Mouse (Mus musculus): ENCODE results near the gene Sema3d. TPM values are rescaled to one million over a fixed set of nuclear protein-coding genes. Genes with fewer than 3 reads are reported as not detected.

The Sema3d gene
- polyA plus RNA-seq, 1 experiment from 2014 or later = 6.8 TPM

DNA sequence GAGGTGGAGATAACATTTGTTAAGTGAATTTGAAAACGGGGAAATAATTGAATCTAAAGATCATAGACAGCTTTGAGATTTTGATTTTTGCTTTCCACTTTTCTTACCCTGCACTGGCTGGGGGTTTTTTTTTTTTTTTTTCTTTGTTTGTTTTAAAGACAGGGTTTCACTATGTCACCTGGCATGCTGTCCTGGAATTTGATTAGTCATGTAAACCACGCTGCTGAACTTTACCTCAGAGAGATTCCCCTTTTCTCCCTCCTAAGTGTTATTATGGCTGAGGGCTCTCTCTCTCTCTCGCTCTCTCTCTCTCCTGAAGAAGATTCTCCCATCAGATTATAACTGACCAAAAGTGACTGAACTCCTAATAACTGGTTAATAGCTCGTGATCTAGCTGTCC, 191.4 kb downstream of the Sema3d start:
- Histone ChIP-seq H3K4me2 (replicated peaks) (no peak overlapping the region), H3K9ac (no peak overlapping the region), H3K27me3 (replicated peaks) (no peaks in the 10 kb centered on the region), H3K4me1 (no peaks in the 10 kb centered on the region), H3K27ac (no peak overlapping the region), H3K4me3 (no peak overlapping the region), H3K36me3 (no peaks in the 10 kb centered on the region), H3K9me3 (no peaks in the 10 kb centered on the region)
- 73% methylated on average over 4 of the region's 4 CpGs for WGBS
- ATAC-seq (ENCODE audit: low FRiP score, low read depth) = no peak

DNA sequence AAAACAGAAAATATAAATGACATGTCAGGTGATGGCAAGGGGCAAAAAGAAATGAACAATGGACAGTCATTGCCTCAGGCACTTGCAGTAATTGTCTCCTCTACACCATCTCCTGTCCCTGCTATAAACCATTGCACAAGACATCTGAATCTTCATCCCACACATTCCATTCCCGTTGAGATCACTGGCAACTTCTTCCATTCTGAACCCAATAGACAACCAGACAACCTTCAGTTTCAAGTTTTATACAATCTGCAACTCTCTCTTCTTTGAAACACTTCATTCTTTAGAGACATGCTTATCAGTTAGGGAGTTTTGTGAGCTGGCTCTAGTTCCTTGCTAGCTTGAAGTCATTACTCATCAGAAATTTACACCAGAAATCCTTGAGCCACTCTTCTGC, 192.1 kb downstream of the Sema3d start:
- Histone ChIP-seq H3K27ac (no peak overlapping the region), H3K4me3 (no peak overlapping the region), H3K36me3 (no peaks in the 10 kb centered on the region), H3K4me1 (no peaks in the 10 kb centered on the region), H3K27me3 (replicated peaks) (no peaks in the 10 kb centered on the region), H3K9me3 (no peaks in the 10 kb centered on the region), H3K9ac (no peak overlapping the region), H3K4me2 (replicated peaks) (no peak overlapping the region)
- 67% methylated on average over 1 of the region's 1 CpGs for whole genome bisulfite sequencing
- no peak for ATAC-seq (ENCODE audit: low FRiP score, low read depth)

DNA sequence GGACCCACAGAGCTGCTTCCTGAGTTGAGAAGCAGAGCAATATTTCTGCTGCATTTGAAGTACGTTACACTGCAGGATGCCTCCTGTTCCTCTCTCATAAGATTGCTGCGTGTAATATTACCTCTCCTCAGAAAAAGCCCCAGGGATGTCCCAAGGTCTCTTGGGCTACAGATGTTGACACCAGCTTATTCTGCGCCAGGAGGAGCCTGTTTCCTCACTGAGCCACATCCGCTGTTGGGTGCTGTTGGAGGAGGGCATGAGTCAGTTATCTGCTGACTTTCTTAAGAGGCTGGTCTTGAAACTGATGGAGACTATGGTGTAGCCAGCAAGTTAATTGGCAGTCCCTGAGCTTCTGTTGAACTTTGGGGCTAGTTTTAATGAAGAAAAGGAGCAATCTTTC, 196.6 kb downstream of the Sema3d start:
- Histone ChIP-seq H3K27ac (no peak overlapping the region), H3K4me3 (no peak overlapping the region), H3K9ac (no peak overlapping the region), H3K4me2 (replicated peaks) (no peak overlapping the region), H3K4me1 (no peaks in the 10 kb centered on the region), H3K9me3 (no peaks in the 10 kb centered on the region), H3K27me3 (replicated peaks) (no peaks in the 10 kb centered on the region), H3K36me3 (no peaks in the 10 kb centered on the region)
- ATAC-seq (ENCODE audit: low FRiP score, low read depth) = no peak
- WGBS = 52% methylated on average over 4 of the region's 4 CpGs

DNA sequence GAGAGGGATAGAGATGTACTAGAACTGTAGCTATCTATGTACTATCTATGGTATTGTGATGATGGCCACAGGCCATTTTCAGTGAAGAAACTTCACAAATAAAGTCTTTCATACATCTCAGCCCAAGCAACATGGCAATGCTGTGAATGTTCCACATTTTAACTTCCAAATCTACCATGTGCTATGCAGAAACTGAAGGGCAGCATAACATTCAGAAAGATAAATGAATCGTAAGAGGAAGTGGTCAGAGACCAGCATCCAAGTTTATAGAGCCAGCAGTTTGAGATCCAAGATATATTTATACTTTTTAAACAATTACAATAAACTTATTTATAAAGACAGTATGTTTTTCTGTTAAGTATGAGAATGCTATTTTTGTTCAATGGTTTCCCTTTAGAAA, 199.4 kb downstream of the Sema3d start:
- no peak for ATAC-seq (ENCODE audit: low FRiP score, low read depth)
- no peaks in the 10 kb centered on the region; the same call in 1 of the 2 replicates for H3K27me3 ChIP-seq (replicated peaks)
- H3K9me3 ChIP-seq = no peaks in the 10 kb centered on the region
- WGBS = 87% methylated on average over 1 of the region's 1 CpGs
- no peak overlapping the region for H3K27ac ChIP-seq
- no peaks in the 10 kb centered on the region for H3K36me3 ChIP-seq
- no peak overlapping the region for H3K4me2 ChIP-seq (replicated peaks)
- H3K4me1 ChIP-seq = no peaks in the 10 kb centered on the region
- H3K4me3 ChIP-seq = no peak overlapping the region
- no peak overlapping the region for H3K9ac ChIP-seq

DNA sequence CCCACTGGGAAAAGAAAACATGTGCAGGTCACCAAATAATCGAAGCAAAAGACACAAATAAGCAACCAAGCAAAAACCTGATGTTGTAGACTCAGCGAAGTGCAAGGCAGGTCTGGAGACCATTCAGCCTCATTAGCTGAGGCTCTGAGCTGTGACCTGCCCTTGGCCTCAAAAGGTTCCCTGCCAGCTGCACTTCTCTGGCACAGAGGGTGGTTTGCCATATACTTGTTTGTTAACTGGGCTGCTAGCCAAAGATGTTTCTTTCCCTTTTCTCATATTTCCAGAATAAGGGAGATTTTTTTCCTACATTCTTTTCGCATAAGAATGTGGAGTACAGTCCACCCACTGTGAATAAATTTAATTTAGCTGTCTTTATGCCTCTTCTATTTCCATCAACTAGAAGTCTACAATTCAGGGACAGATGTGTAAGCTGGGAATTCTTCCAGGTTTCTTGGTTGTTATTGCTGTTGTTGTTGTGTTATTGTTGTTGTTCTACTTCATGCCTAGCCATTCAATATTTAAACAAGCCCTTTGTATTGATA, 200.2 kb downstream of the Sema3d start:
- WGBS = 80% methylated on average over 3 of the region's 3 CpGs
- H3K4me3 ChIP-seq = no peak overlapping the region
- no peaks in the 10 kb centered on the region for H3K4me1 ChIP-seq
- H3K9me3 ChIP-seq = no peaks in the 10 kb centered on the region
- no peak overlapping the region for H3K27ac ChIP-seq
- no peak for ATAC-seq (ENCODE audit: low FRiP score, low read depth)
- no peaks in the 10 kb centered on the region; the same call in 1 of the 2 replicates for H3K27me3 ChIP-seq (replicated peaks)
- H3K36me3 ChIP-seq = no peaks in the 10 kb centered on the region
- H3K4me2 ChIP-seq (replicated peaks) = no peak overlapping the region
- H3K9ac ChIP-seq = no peak overlapping the region

DNA sequence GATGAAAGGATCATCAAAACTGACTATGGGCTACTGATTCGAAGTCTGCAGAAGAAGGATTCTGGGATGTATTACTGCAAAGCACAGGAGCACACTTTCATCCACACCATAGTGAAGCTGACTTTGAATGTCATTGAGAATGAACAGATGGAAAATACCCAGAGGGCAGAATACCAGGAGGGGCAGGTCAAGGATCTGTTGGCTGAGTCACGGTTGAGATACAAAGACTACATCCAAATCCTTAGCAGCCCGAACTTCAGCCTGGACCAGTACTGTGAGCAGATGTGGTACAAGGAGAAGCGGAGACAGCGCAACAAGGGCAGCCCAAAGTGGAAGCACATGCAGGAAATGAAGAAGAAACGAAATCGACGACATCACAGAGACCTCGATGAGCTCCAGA, 201.7 kb downstream of the Sema3d start:
- no peak overlapping the region for H3K27ac ChIP-seq
- no peaks in the 10 kb centered on the region for H3K9me3 ChIP-seq
- no peaks in the 10 kb centered on the region for H3K36me3 ChIP-seq
- no peak overlapping the region for H3K4me2 ChIP-seq (replicated peaks)
- no peak for ATAC-seq (ENCODE audit: low FRiP score, low read depth)
- H3K4me3 ChIP-seq = no peak overlapping the region
- WGBS = 74% methylated on average over 9 of the region's 9 CpGs
- no peak overlapping the region for H3K9ac ChIP-seq
- no peaks in the 10 kb centered on the region; the same call in 1 of the 2 replicates for H3K27me3 ChIP-seq (replicated peaks)
- H3K4me1 ChIP-seq = no peaks in the 10 kb centered on the region

DNA sequence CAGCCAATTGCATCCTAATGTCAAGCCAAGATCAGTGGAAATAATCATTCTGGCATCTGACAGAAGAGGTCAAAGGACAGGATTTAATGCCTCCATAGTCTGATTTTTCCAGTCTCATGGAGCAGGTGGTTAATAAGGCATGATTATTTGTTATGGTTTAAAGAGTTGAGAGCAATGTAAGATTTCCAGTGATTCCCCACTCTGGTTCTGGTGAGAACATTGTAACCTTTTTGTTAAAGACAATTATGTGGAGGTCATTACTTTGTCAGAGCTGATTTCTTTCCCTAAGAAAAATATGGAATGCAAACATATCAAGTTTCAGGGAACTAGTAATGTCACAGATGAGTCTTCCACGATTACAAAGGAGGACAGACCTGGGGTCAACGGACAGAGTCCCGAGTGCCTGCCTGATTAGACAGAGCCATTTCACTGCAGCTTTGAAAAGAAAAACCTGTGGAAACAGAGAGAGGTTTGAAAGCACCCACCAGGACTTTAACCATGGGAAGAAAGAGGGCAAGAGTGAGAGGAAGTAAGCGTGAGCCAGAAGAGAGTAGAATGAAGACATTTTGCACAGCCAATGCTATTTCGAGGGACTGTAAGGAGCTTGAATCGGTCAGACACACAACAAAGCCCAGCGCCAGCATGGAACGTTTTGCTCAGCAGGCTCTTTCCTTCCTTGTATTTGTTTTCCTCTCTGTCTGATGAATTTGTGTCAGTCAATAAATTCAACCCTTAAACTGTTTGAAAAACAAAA, 251.2 kb downstream of the Sema3d start:
- no peaks in the 10 kb centered on the region for H3K9me3 ChIP-seq
- no peak overlapping the region for H3K9ac ChIP-seq
- no peak overlapping the region for H3K4me3 ChIP-seq
- no peaks in the 10 kb centered on the region for H3K27me3 ChIP-seq (replicated peaks)
- H3K27ac ChIP-seq = no peak overlapping the region
- H3K4me1 ChIP-seq = 0 out of 2 replicates have a peak, but pooled peaks cover 3% of the 10 kb centered on the region
- 18% methylated on average over 8 of the region's 8 CpGs for WGBS
- H3K36me3 ChIP-seq = no peaks in the 10 kb centered on the region
- no peak for ATAC-seq (ENCODE audit: low FRiP score, low read depth)
- peak overlapping the region; percentile 19; the same call in 1 of the 2 replicates for H3K4me2 ChIP-seq (replicated peaks)

DNA sequence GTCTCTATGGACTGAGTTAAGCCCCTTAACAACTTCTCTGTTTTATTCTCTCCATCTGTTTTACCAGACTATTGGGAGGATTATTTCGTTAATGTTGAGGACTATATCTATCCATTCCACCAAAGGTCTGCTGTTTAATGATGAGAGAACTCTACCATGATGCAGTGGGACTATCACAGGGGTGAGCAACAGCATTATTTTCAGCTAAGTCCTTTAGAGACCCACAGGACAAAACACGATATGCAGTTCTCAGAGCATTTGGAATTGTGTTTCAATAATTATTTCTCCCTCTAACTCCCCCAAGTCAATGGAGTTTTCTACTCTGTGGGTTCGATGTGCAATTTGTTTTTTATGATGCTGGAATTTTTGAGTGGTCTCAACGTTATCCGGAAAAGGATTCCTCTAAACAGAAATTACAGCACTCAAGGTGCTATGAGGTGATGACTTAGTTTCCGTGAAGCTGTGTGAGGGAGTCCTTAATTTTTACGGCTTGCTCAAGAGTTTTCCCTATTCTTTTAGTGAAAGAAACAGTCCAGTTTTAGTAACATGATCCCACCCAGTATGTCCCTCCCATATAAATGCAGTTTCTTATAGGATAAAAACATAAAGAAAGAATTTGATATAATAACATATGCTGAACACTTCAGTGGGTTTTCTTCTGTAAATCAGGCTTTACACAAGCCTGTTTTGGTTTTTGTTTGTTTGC, 254.7 kb downstream of the Sema3d start:
- H3K27ac ChIP-seq = no peak overlapping the region
- 85% methylated on average over 7 of the region's 7 CpGs for WGBS
- H3K4me2 ChIP-seq (replicated peaks) = no peak overlapping the region
- no peaks in the 10 kb centered on the region for H3K9me3 ChIP-seq
- no peak for ATAC-seq (ENCODE audit: low FRiP score, low read depth)
- no peak overlapping the region for H3K9ac ChIP-seq
- H3K36me3 ChIP-seq = no peaks in the 10 kb centered on the region
- H3K4me3 ChIP-seq = no peak overlapping the region
- H3K4me1 ChIP-seq = 0 out of 2 replicates have a peak, but pooled peaks cover 3% of the 10 kb centered on the region
- no peaks in the 10 kb centered on the region for H3K27me3 ChIP-seq (replicated peaks)

All from neural tube, embryonic 12.5 days (tissue).